Mouse (Mus musculus) liver, embryonic 13.5 days (tissue): ENCODE data around the gene Gdf7. TPM values are rescaled to one million over a fixed set of nuclear protein-coding genes. Genes with fewer than 3 reads are reported as not detected.

Source experiments
- ATAC-seq: fragments of 200-750 bp; cut with Nextera tagmentation; 2 replicates; pipeline ENCODE4 v1.8.0; 2017; ENCODE audit warnings: low read depth, mild to moderate bottlenecking, moderate number of reproducible peaks, moderate library complexity
- DNase-seq: peaks from one replicate; pipeline ENCODE4 v3.0.0; 2022
- H3K27ac ChIP-seq: fragments of 300-500 bp; sonication (generic); 2 replicates; pipeline ENCODE4 v1.5.1; 2015; ENCODE audit warnings: moderate library complexity, mild to moderate bottlenecking, inconsistent platforms
- H3K27me3 ChIP-seq: fragments of 300-500 bp; sonication (generic); 2 replicates; pipeline ENCODE4 v1.6.1; 2015; ENCODE audit warnings: mild to moderate bottlenecking, inconsistent platforms
- H3K36me3 ChIP-seq: fragments of 300-500 bp; sonication (generic); 2 replicates; pipeline ENCODE4 v1.6.1; 2015; ENCODE audit warnings: mild to moderate bottlenecking, inconsistent platforms
- H3K4me1 ChIP-seq: fragments of 300-500 bp; sonication (generic); replicated peaks from 2 replicates; pipeline ENCODE4 v1.6.1; 2015; ENCODE audit warnings: inconsistent platforms
- H3K4me2 ChIP-seq: fragments of 300-500 bp; sonication (generic); 2 replicates; pipeline ENCODE4 v1.6.1; 2015; ENCODE audit warnings: inconsistent platforms, mild to moderate bottlenecking, moderate library complexity
- H3K4me3 ChIP-seq: fragments of 300-500 bp; sonication (generic); replicated peaks from 2 replicates; pipeline ENCODE4 v1.5.1; 2015; ENCODE audit warnings: mild to moderate bottlenecking, inconsistent platforms
- H3K9ac ChIP-seq: fragments of 300-500 bp; sonication (generic); 2 replicates; pipeline ENCODE4 v1.6.1; 2015; ENCODE audit warnings: mild to moderate bottlenecking, inconsistent platforms
- H3K9me3 ChIP-seq: fragments of 300-500 bp; sonication (generic); replicated peaks from 2 replicates; pipeline ENCODE4 v1.6.1; 2016; ENCODE audit warnings: inconsistent platforms
- WGBS: fragments of 180-500 bp; shearing (Covaris S2); methylation state at CpG from one replicate; pipeline ENCODE4 v1.1.7; 2015; ENCODE audit not compliant: insufficient replicate concordance; 5-methylcytosine and 5-hydroxymethylcytosine counted together
- polyA plus RNA-seq: library from polyadenylated mRNA; unstranded; fragments of >200 nt; fragmentation: Nextera tagmentation; extraction: Ambion mirVana; gene quantifications from 2 replicates; pipeline ENCODE4 v1.2.1, GENCODE M21; 2015

Gdf7 gene
- polyA plus RNA-seq, 1 experiment from 2014 or later, result not detected

- no peak overlapping the region for H3K27ac ChIP-seq
- no peaks in the 10 kb centered on the region for H3K9me3 ChIP-seq
- H3K4me2 ChIP-seq, result no peak overlapping the region
- peaks cover 67% of the 10 kb centered on the region for H3K27me3 ChIP-seq
- no peak for ATAC-seq
- H3K4me3 ChIP-seq, result no peak overlapping the region
- no peak overlapping the region for H3K9ac ChIP-seq
- H3K36me3 ChIP-seq, result no peaks in the 10 kb centered on the region
- 46% methylated on average over 2 of the region's 2 CpGs for WGBS
- no peaks in the 10 kb centered on the region for H3K4me1 ChIP-seq
- no peak for DNase-seq
Observed at GRCm38 (mm10) chr12:8296154-8296553, 5.6 kb downstream of the Gdf7 start.

- Histone ChIP-seq H3K27ac (no peak overlapping the region), H3K36me3 (no peaks in the 10 kb centered on the region), H3K4me3 (no peak overlapping the region), H3K4me1 (no peaks in the 10 kb centered on the region), H3K27me3 (peaks cover 59% of the 10 kb centered on the region), H3K9me3 (no peaks in the 10 kb centered on the region), H3K9ac (no peak overlapping the region), H3K4me2 (no peak overlapping the region)
- DNase-seq, result no peak
- ATAC-seq, result no peak
- 13% methylated on average over 6 of the region's 6 CpGs for WGBS
Observed at GRCm38 (mm10) chr12:8295307-8295913, 6.3 kb downstream of the Gdf7 start.

- ATAC-seq (no peak), DNase-seq (no peak)
- Histone ChIP-seq H3K9me3 (0 out of 2 replicates have a peak, but pooled peaks cover 2% of the 10 kb centered on the region), H3K4me2 (no peak overlapping the region), H3K4me3 (no peak overlapping the region), H3K9ac (no peak overlapping the region), H3K4me1 (no peaks in the 10 kb centered on the region), H3K27ac (no peak overlapping the region), H3K36me3 (no peaks in the 10 kb centered on the region), H3K27me3 (peaks cover 20% of the 10 kb centered on the region)
- WGBS, result 69% methylated on average over 15 of the region's 15 CpGs
Observed at GRCm38 (mm10) chr12:8291157-8291853, 10.4 kb downstream of the Gdf7 start.

GRCm38 (mm10) chr12:8289499-8289898, 12.3 kb downstream of the Gdf7 start:
- Histone ChIP-seq H3K9ac (no peak overlapping the region), H3K4me1 (no peaks in the 10 kb centered on the region), H3K9me3 (0 out of 2 replicates have a peak, but pooled peaks cover 2% of the 10 kb centered on the region), H3K27ac (no peak overlapping the region), H3K36me3 (peaks cover 2% of the 10 kb centered on the region; the same call in 1 of the 2 replicates), H3K27me3 (peaks cover 5% of the 10 kb centered on the region), H3K4me3 (no peak overlapping the region), H3K4me2 (no peak overlapping the region)
- no peak for DNase-seq
- 77% methylated on average over 8 of the region's 8 CpGs for WGBS
- no peak for ATAC-seq

- H3K36me3 ChIP-seq, result peaks cover 5% of the 10 kb centered on the region; the same call in 1 of the 2 replicates
- no peak overlapping the region for H3K4me3 ChIP-seq
- no peak overlapping the region for H3K9ac ChIP-seq
- DNase-seq (no peak), ATAC-seq (no peak)
- H3K27ac ChIP-seq, result no peak overlapping the region
- 0 out of 2 replicates have a peak, but pooled peaks cover 2% of the 10 kb centered on the region for H3K9me3 ChIP-seq
- H3K27me3 ChIP-seq, result peaks cover under 1% of the 10 kb centered on the region
- H3K4me1 ChIP-seq, result no peaks in the 10 kb centered on the region
- no peak overlapping the region for H3K4me2 ChIP-seq
- WGBS, result 81% methylated on average over 6 of the region's 6 CpGs
Observed at GRCm38 (mm10) chr12:8289099-8289498, 12.7 kb downstream of the Gdf7 start.

GRCm38 (mm10) chr12:8287970-8288369, 13.8 kb downstream of the Gdf7 start:
- 43% methylated on average over 3 of the region's 3 CpGs for WGBS

GRCm38 (mm10) chr12:8281225-8282017, 20.3 kb downstream of the Gdf7 start:
- H3K4me3 ChIP-seq, result no peak overlapping the region
- 79% methylated on average over 15 of the region's 15 CpGs for WGBS
- H3K9ac ChIP-seq, result no peak overlapping the region
- H3K4me2 ChIP-seq, result no peak overlapping the region
- DNase-seq, result no peak
- no peaks in the 10 kb centered on the region for H3K27me3 ChIP-seq
- peaks cover 4% of the 10 kb centered on the region; the same call in 1 of the 2 replicates for H3K4me1 ChIP-seq
- peaks cover 5% of the 10 kb centered on the region; the same call in 1 of the 2 replicates for H3K36me3 ChIP-seq
- no peaks in the 10 kb centered on the region for H3K9me3 ChIP-seq
- H3K27ac ChIP-seq, result no peak overlapping the region; the same call in 1 of the 2 replicates
- ATAC-seq, result peak; percentile 59

More at GRCm38 (mm10) chr12:8287970-8288369, 13.8 kb downstream of the Gdf7 start:
- H3K4me2 ChIP-seq, result no peak overlapping the region
- DNase-seq (no peak), ATAC-seq (no peak)
- H3K9ac ChIP-seq, result no peak overlapping the region
- no peaks in the 10 kb centered on the region for H3K4me1 ChIP-seq
- H3K9me3 ChIP-seq, result 0 out of 2 replicates have a peak, but pooled peaks cover 2% of the 10 kb centered on the region
- H3K27me3 ChIP-seq, result no peaks in the 10 kb centered on the region
- no peak overlapping the region for H3K27ac ChIP-seq
- peaks cover 5% of the 10 kb centered on the region; the same call in 1 of the 2 replicates for H3K36me3 ChIP-seq
- H3K4me3 ChIP-seq, result no peak overlapping the region

- 80% methylated on average over 4 of the region's 4 CpGs for WGBS
- ATAC-seq (no peak), DNase-seq (no peak)
- no peak overlapping the region for H3K9ac ChIP-seq
- H3K36me3 ChIP-seq, result no peaks in the 10 kb centered on the region; the same call in 1 of the 2 replicates
- H3K27me3 ChIP-seq, result no peaks in the 10 kb centered on the region
- H3K4me1 ChIP-seq, result peaks cover 13% of the 10 kb centered on the region
- no peaks in the 10 kb centered on the region for H3K9me3 ChIP-seq
- H3K27ac ChIP-seq, result no peak overlapping the region
- H3K4me2 ChIP-seq, result no peak overlapping the region
- no peak overlapping the region for H3K4me3 ChIP-seq
Observed at GRCm38 (mm10) chr12:8275424-8275823, 26.3 kb downstream of the Gdf7 start.

- H3K9me3 ChIP-seq, result no peaks in the 10 kb centered on the region
- peaks cover 13% of the 10 kb centered on the region for H3K4me1 ChIP-seq
- DNase-seq, result no peak
- 75% methylated on average over 6 of the region's 6 CpGs for WGBS
- H3K27ac ChIP-seq, result no peak overlapping the region
- no peak overlapping the region for H3K4me3 ChIP-seq
- H3K27me3 ChIP-seq, result no peaks in the 10 kb centered on the region
- H3K36me3 ChIP-seq, result peaks cover 3% of the 10 kb centered on the region
- no peak overlapping the region for H3K4me2 ChIP-seq
- no peak overlapping the region for H3K9ac ChIP-seq
- no peak for ATAC-seq
Observed at GRCm38 (mm10) chr12:8273471-8274171, 28.1 kb downstream of the Gdf7 start.

- Histone ChIP-seq H3K27ac (no peak overlapping the region), H3K9ac (no peak overlapping the region), H3K27me3 (no peaks in the 10 kb centered on the region), H3K36me3 (peaks cover 3% of the 10 kb centered on the region; the same call in 1 of the 2 replicates), H3K4me2 (no peak overlapping the region), H3K4me3 (no peak overlapping the region), H3K4me1 (peaks cover 13% of the 10 kb centered on the region), H3K9me3 (no peaks in the 10 kb centered on the region)
- DNase-seq, result no peak
- peak; percentile 51; the same call in 1 of the 2 replicates for ATAC-seq
- WGBS, result 61% methylated on average over 2 of the region's 2 CpGs
Observed at GRCm38 (mm10) chr12:8271405-8271804, 30.3 kb downstream of the Gdf7 start.
